Mouse (Mus musculus): ENCODE results near the gene Rmi1.

DNA sequence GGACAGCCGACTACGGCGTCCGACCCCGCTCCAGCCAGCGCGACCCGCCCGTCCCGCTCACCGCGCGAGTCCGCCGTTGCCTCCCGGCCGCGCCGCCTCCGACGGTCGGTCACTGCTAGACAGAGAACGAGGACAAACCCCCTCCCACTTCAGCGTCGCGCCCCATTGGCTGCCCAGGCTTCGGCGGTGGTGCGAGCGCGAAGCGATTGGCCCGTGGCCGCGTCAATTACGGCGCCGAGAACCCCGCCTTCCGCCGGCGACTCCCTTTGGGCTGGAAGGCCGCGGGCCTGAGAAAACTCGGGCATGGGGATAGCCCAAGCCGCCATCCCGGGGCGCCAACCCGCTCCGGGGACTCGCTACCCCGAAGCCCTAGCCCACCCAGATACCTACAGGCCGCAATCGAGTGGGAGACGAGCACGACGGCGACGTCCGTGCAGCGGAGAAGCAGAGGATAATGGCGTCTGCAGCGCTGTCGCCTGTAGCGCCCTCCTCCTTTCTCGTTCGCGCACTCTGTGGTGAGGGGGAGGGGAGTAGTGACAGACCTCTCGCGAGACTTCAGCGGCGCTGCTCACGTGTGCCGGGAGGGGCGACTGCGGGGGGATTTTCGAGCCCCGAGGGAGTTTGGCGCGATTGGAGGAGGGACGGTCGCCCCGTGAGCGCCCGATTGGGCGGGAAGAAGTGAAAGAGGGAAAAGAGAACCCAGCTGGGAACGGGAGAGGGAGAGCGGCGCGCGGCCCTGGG, at the start of gene Rmi1:
- TF ChIP-seq CTCF (IDR thresholded peaks at IDR 0.05; ENCODE audit: low read depth, low read length) (no peak), POLR2A (IDR thresholded peaks at IDR 0.05; ENCODE audit: insufficient read depth, low read length) (peak; percentile 89), EP300 (IDR thresholded peaks at IDR 0.05; ENCODE audit: insufficient read depth, low read depth, low read length) (peak; percentile 78)

Measured in ES-Bruce4 (cell line).